Mouse (Mus musculus): Measurements from ENCODE around the gene Entpd7. TPM values are rescaled to one million over a fixed set of nuclear protein-coding genes. Genes with fewer than 3 reads are reported as not detected.

Gene Entpd7
- polyA plus RNA-seq, 1 experiment from 2014 or later = 15.4 TPM

- Histone ChIP-seq H3K27me3 (ENCODE audit: control insufficient read depth, insufficient read depth, low read length) (no peaks in the 10 kb centered on the region), H3K9ac (ENCODE audit: low read depth, low read length) (no peak overlapping the region), H3K4me2 (replicated peaks; ENCODE audit: low read depth, low read length) (no peak overlapping the region), H3K27ac (ENCODE audit: low read depth, low read length) (no peak overlapping the region), H3K36me3 (ENCODE audit: control insufficient read depth, insufficient read depth, low read length) (0 out of 2 replicates have a peak, but pooled peaks cover 3% of the 10 kb centered on the region), H3K4me3 (ENCODE audit: low read depth, low read length) (no peak overlapping the region), H3K9me3 (ENCODE audit: control insufficient read depth, low read length) (no peaks in the 10 kb centered on the region), H3K4me1 (replicated peaks; ENCODE audit: control insufficient read depth, insufficient read depth, low read length) (no peaks in the 10 kb centered on the region)
- DNase-seq (ENCODE audit: low spot score) = no peak
- WGBS = 90% methylated on average over 2 of the region's 2 CpGs
- no peak for ATAC-seq (ENCODE audit: low FRiP score)
Observed at GRCm38 (mm10) chr19:43750008-43750407, 60.5 kb downstream of the Entpd7 start.

GRCm38 (mm10) chr19:43752489-43753225, 63.2 kb downstream of the Entpd7 start, which contains the start of the genes Cutc and Cox15:
Cutc (plus strand) TSS chr19:43752996.
Cox15 (minus strand) TSS chr19:43753000.
- H3K4me2 ChIP-seq (replicated peaks; ENCODE audit: low read depth, low read length) = peak within 1 kb of the TSS; percentile 34
- H3K9me3 ChIP-seq (ENCODE audit: control insufficient read depth, low read length) = no peaks in the 10 kb centered on the region
- no peaks in the 10 kb centered on the region for H3K36me3 ChIP-seq (ENCODE audit: control insufficient read depth, insufficient read depth, low read length)
- peak within 1 kb of the TSS; percentile 91 for H3K27ac ChIP-seq (ENCODE audit: low read depth, low read length)
- H3K4me3 ChIP-seq (ENCODE audit: low read depth, low read length) = peak within 1 kb of the TSS; percentile 47
- ATAC-seq (ENCODE audit: low FRiP score) = peak; percentile 92
- under 1% methylated on average over 55 of the region's 62 CpGs for WGBS
- peak within 1 kb of the TSS; percentile 73 for H3K9ac ChIP-seq (ENCODE audit: low read depth, low read length)
- no peaks in the 10 kb centered on the region for H3K4me1 ChIP-seq (replicated peaks; ENCODE audit: control insufficient read depth, insufficient read depth, low read length)
- no peaks in the 10 kb centered on the region for H3K27me3 ChIP-seq (ENCODE audit: control insufficient read depth, insufficient read depth, low read length)
- DNase-seq (ENCODE audit: low spot score) = peak; percentile 99

GRCm38 (mm10) chr19:43753226-43753835, 63.9 kb downstream of the Entpd7 start:
- H3K4me2 ChIP-seq (replicated peaks; ENCODE audit: low read depth, low read length) = peak overlapping the region; percentile 34
- H3K27ac ChIP-seq (ENCODE audit: low read depth, low read length) = peak overlapping the region; percentile 91
- ATAC-seq (ENCODE audit: low FRiP score) (peak; percentile 92), DNase-seq (ENCODE audit: low spot score) (peak; percentile 83)
- H3K27me3 ChIP-seq (ENCODE audit: control insufficient read depth, insufficient read depth, low read length) = no peaks in the 10 kb centered on the region
- under 1% methylated on average over 23 of the region's 24 CpGs for WGBS
- no peaks in the 10 kb centered on the region for H3K36me3 ChIP-seq (ENCODE audit: control insufficient read depth, insufficient read depth, low read length)
- H3K4me3 ChIP-seq (ENCODE audit: low read depth, low read length) = peak overlapping the region; percentile 47
- no peaks in the 10 kb centered on the region for H3K4me1 ChIP-seq (replicated peaks; ENCODE audit: control insufficient read depth, insufficient read depth, low read length)
- peak overlapping the region; percentile 73 for H3K9ac ChIP-seq (ENCODE audit: low read depth, low read length)
- no peaks in the 10 kb centered on the region for H3K9me3 ChIP-seq (ENCODE audit: control insufficient read depth, low read length)

- Histone ChIP-seq H3K27me3 (ENCODE audit: control insufficient read depth, insufficient read depth, low read length) (no peaks in the 10 kb centered on the region), H3K9ac (ENCODE audit: low read depth, low read length) (no peak overlapping the region), H3K4me1 (replicated peaks; ENCODE audit: control insufficient read depth, insufficient read depth, low read length) (no peaks in the 10 kb centered on the region), H3K4me2 (replicated peaks; ENCODE audit: low read depth, low read length) (no peak overlapping the region), H3K36me3 (ENCODE audit: control insufficient read depth, insufficient read depth, low read length) (no peaks in the 10 kb centered on the region), H3K4me3 (ENCODE audit: low read depth, low read length) (no peak overlapping the region), H3K27ac (ENCODE audit: low read depth, low read length) (no peak overlapping the region), H3K9me3 (ENCODE audit: control insufficient read depth, low read length) (no peaks in the 10 kb centered on the region)
- 77% methylated on average over 2 of the region's 2 CpGs for WGBS
- DNase-seq (ENCODE audit: low spot score) (no peak), ATAC-seq (ENCODE audit: low FRiP score) (no peak)
Observed at GRCm38 (mm10) chr19:43754237-43754636, 64.8 kb downstream of the Entpd7 start.

GRCm38 (mm10) chr19:43754872-43755271, 65.4 kb downstream of the Entpd7 start:
- H3K9ac ChIP-seq (ENCODE audit: low read depth, low read length) = no peak overlapping the region

GRCm38 (mm10) chr19:43760504-43760903, 71.0 kb downstream of the Entpd7 start:
- Histone ChIP-seq H3K4me2 (replicated peaks; ENCODE audit: low read depth, low read length) (no peak overlapping the region), H3K36me3 (ENCODE audit: control insufficient read depth, insufficient read depth, low read length) (no peaks in the 10 kb centered on the region), H3K9ac (ENCODE audit: low read depth, low read length) (no peak overlapping the region), H3K9me3 (ENCODE audit: control insufficient read depth, low read length) (no peaks in the 10 kb centered on the region), H3K4me3 (ENCODE audit: low read depth, low read length) (no peak overlapping the region), H3K27ac (ENCODE audit: low read depth, low read length) (no peak overlapping the region), H3K4me1 (replicated peaks; ENCODE audit: control insufficient read depth, insufficient read depth, low read length) (no peaks in the 10 kb centered on the region), H3K27me3 (ENCODE audit: control insufficient read depth, insufficient read depth, low read length) (no peaks in the 10 kb centered on the region)
- ATAC-seq (ENCODE audit: low FRiP score) (no peak), DNase-seq (ENCODE audit: low spot score) (peak; percentile 89)
- WGBS = 24% methylated on average over 6 of the region's 6 CpGs

More at GRCm38 (mm10) chr19:43754872-43755271, 65.4 kb downstream of the Entpd7 start:
- Histone ChIP-seq H3K36me3 (ENCODE audit: control insufficient read depth, insufficient read depth, low read length) (no peaks in the 10 kb centered on the region), H3K27me3 (ENCODE audit: control insufficient read depth, insufficient read depth, low read length) (no peaks in the 10 kb centered on the region), H3K4me3 (ENCODE audit: low read depth, low read length) (no peak overlapping the region), H3K27ac (ENCODE audit: low read depth, low read length) (no peak overlapping the region), H3K4me2 (replicated peaks; ENCODE audit: low read depth, low read length) (no peak overlapping the region), H3K9me3 (ENCODE audit: control insufficient read depth, low read length) (no peaks in the 10 kb centered on the region), H3K4me1 (replicated peaks; ENCODE audit: control insufficient read depth, insufficient read depth, low read length) (no peaks in the 10 kb centered on the region)
- ATAC-seq (ENCODE audit: low FRiP score) (no peak), DNase-seq (ENCODE audit: low spot score) (no peak)
- 75% methylated on average over 2 of the region's 2 CpGs for WGBS

- ATAC-seq (ENCODE audit: low FRiP score) = no peak
- no peak overlapping the region for H3K4me3 ChIP-seq (ENCODE audit: low read depth, low read length)
- H3K4me2 ChIP-seq (replicated peaks; ENCODE audit: low read depth, low read length) = no peak overlapping the region
- no peaks in the 10 kb centered on the region for H3K9me3 ChIP-seq (ENCODE audit: control insufficient read depth, low read length)
- H3K27me3 ChIP-seq (ENCODE audit: control insufficient read depth, insufficient read depth, low read length) = no peaks in the 10 kb centered on the region
- no peaks in the 10 kb centered on the region for H3K4me1 ChIP-seq (replicated peaks; ENCODE audit: control insufficient read depth, insufficient read depth, low read length)
- DNase-seq (ENCODE audit: low spot score) = no peak
- no peak overlapping the region for H3K27ac ChIP-seq (ENCODE audit: low read depth, low read length)
- H3K9ac ChIP-seq (ENCODE audit: low read depth, low read length) = no peak overlapping the region
- no peaks in the 10 kb centered on the region for H3K36me3 ChIP-seq (ENCODE audit: control insufficient read depth, insufficient read depth, low read length)
Observed at GRCm38 (mm10) chr19:43761543-43762256, 72.2 kb downstream of the Entpd7 start.

- no peaks in the 10 kb centered on the region for H3K36me3 ChIP-seq (ENCODE audit: control insufficient read depth, insufficient read depth, low read length)
- H3K4me2 ChIP-seq (replicated peaks; ENCODE audit: low read depth, low read length) = no peak overlapping the region
- no peaks in the 10 kb centered on the region for H3K27me3 ChIP-seq (ENCODE audit: control insufficient read depth, insufficient read depth, low read length)
- H3K27ac ChIP-seq (ENCODE audit: low read depth, low read length) = no peak overlapping the region
- no peaks in the 10 kb centered on the region for H3K4me1 ChIP-seq (replicated peaks; ENCODE audit: control insufficient read depth, insufficient read depth, low read length)
- no peak overlapping the region for H3K9ac ChIP-seq (ENCODE audit: low read depth, low read length)
- no peaks in the 10 kb centered on the region for H3K9me3 ChIP-seq (ENCODE audit: control insufficient read depth, low read length)
- H3K4me3 ChIP-seq (ENCODE audit: low read depth, low read length) = no peak overlapping the region
- ATAC-seq (ENCODE audit: low FRiP score) (no peak), DNase-seq (ENCODE audit: low spot score) (no peak)
- 79% methylated on average over 2 of the region's 2 CpGs for WGBS
Observed at GRCm38 (mm10) chr19:43762410-43762809, 72.9 kb downstream of the Entpd7 start.
